Mouse (Mus musculus): ENCODE measurements around the gene Arhgap8. TPM values are rescaled to one million over a fixed set of nuclear protein-coding genes. Genes with fewer than 3 reads are reported as not detected.

The Arhgap8 gene
- total and polyA plus RNA-seq, 3 experiments, result 0.08 TPM; not detected in 2

GRCm38 (mm10) chr15:84800132-84800531, 80.3 kb downstream of the Arhgap8 start:
- DNase-seq (ENCODE audit: extremely low read depth), result no peak
- H3K27me3 ChIP-seq (replicated peaks), result no peaks in the 10 kb centered on the region
- H3K9ac ChIP-seq (ENCODE audit: insufficient read depth, low read depth), result no peak overlapping the region
- H3K4me2 ChIP-seq (ENCODE audit: insufficient read depth, low read depth, poor library complexity, severe bottlenecking), result no peak overlapping the region
- no peak overlapping the region for H3K27ac ChIP-seq (ENCODE audit: insufficient read depth, low read depth)
- dilution Hi-C loops (cut with MboI; ENCODE audit: extremely low pct_ligation_motif_present, extremely low pct_unique_long_range_greater_than_20kb, low sequenced_read_pairs) (no loop called here), in situ Hi-C loops (cut with MboI; ENCODE audit: low pct_ligation_motif_present, low pct_unique_long_range_greater_than_20kb, low sequenced_read_pairs) (no loop called here)
- H3K79me2 ChIP-seq (replicated peaks; ENCODE audit: control insufficient read depth, extremely low read depth, insufficient read depth, poor library complexity, severe bottlenecking), result no peaks in the 10 kb centered on the region
- H3K4me3 ChIP-seq (replicated peaks in 1 of 3; ENCODE audit: low read depth in 2 of 3, low read length in 2 of 3, poor library complexity in 1 of 3), result no peak overlapping the region
- H3K36me3 ChIP-seq (replicated peaks in 1 of 2; ENCODE audit: control insufficient read depth in 1 of 2, insufficient read depth in 1 of 2, low read length in 1 of 2), result peaks cover 18 to 89% of the 10 kb centered on the region in 2 experiments
- no peak for TF ChIP-seq E2F4 (IDR thresholded peaks at IDR 0.05; ENCODE audit: insufficient replicate concordance, low read depth, low read length)
- TF ChIP-seq ETS1 (conservative IDR thresholded peaks at IDR 0.05; ENCODE audit: low read depth, low read length), result no peak
- peak; percentile 41 for TF ChIP-seq SMC3 (IDR thresholded peaks at IDR 0.05; ENCODE audit: low read depth, low read length)
- peak; percentile 42 for TF ChIP-seq RAD21 (IDR thresholded peaks at IDR 0.05; ENCODE audit: low read depth, low read length)
- peak in 1 of 2 experiments; percentile 58; a peak in 2 of 4 replicates for TF ChIP-seq CTCF (conservative IDR thresholded peaks at IDR 0.05 in 1 of 2, IDR thresholded peaks at IDR 0.05 in 1 of 2; ENCODE audit: low read depth in 2 of 2, low read length in 2 of 2)
- H3K4me1 ChIP-seq (ENCODE audit: control insufficient read depth in 1 of 2, insufficient read depth in 2 of 2), result peaks cover 0 to 4% of the 10 kb centered on the region in 2 experiments; a peak in 1 of 4 replicates
- peaks cover 10% of the 10 kb centered on the region for H3K9me3 ChIP-seq (replicated peaks; ENCODE audit: low read length)

DNA sequence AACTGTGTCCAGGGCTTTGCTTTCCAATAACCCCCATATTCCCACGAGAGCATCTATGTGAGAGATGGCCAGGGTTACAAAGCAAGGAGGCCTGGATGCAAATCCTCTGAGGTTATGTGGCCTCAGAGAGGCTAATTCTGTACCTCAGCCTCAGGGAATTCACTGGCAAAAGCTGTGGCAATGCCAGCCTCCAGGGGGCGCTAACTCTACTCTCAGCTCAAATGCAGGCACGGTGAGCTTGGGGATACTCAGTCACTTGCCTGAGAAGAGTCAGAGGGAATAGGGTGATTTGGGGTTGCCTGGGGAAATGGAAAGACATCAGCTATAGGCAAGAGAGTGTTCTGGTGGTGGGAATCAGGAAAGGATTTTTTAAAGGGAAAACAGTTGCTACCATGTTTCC, 83.8 kb downstream of the Arhgap8 start:
- Histone ChIP-seq H3K9me3 (replicated peaks; ENCODE audit: low read length) (peaks cover 6% of the 10 kb centered on the region), H3K4me1 (ENCODE audit: control insufficient read depth in 1 of 2, insufficient read depth in 2 of 2) (no peaks in the 10 kb centered on the region), H3K27me3 (replicated peaks) (no peaks in the 10 kb centered on the region), H3K27ac (ENCODE audit: insufficient read depth, low read depth) (no peak overlapping the region), H3K4me3 (replicated peaks in 1 of 3; ENCODE audit: low read depth in 2 of 3, low read length in 2 of 3, poor library complexity in 1 of 3) (no peak overlapping the region), H3K9ac (ENCODE audit: insufficient read depth, low read depth) (no peak overlapping the region), H3K4me2 (ENCODE audit: insufficient read depth, low read depth, poor library complexity, severe bottlenecking) (no peak overlapping the region), H3K36me3 (replicated peaks in 1 of 2; ENCODE audit: control insufficient read depth in 1 of 2, insufficient read depth in 1 of 2, low read length in 1 of 2) (peaks cover 10 to 89% of the 10 kb centered on the region in 2 experiments), H3K79me2 (replicated peaks; ENCODE audit: control insufficient read depth, extremely low read depth, insufficient read depth, poor library complexity, severe bottlenecking) (no peaks in the 10 kb centered on the region)
- no peak for TF ChIP-seq JUND (conservative IDR thresholded peaks at IDR 0.05; ENCODE audit: low read depth, low read length)
- TF ChIP-seq CTCF (conservative IDR thresholded peaks at IDR 0.05 in 1 of 2, IDR thresholded peaks at IDR 0.05 in 1 of 2; ENCODE audit: low read depth in 2 of 2, low read length in 2 of 2), result peak; percentile 52 to 65
- TF ChIP-seq NELFE (IDR thresholded peaks at IDR 0.05; ENCODE audit: low read depth, low read length), result no peak
- TF ChIP-seq E2F4 (IDR thresholded peaks at IDR 0.05; ENCODE audit: insufficient replicate concordance, low read depth, low read length), result no peak
- peak; percentile 35 for TF ChIP-seq RAD21 (IDR thresholded peaks at IDR 0.05; ENCODE audit: low read depth, low read length)
- no peak for TF ChIP-seq IRF4 (IDR thresholded peaks at IDR 0.05; ENCODE audit: low read depth, low read length)
- TF ChIP-seq SMC3 (IDR thresholded peaks at IDR 0.05; ENCODE audit: low read depth, low read length), result peak; percentile 61
- in situ Hi-C loops (cut with MboI; ENCODE audit: low pct_ligation_motif_present, low pct_unique_long_range_greater_than_20kb, low sequenced_read_pairs), result no loop called here
- DNase-seq (ENCODE audit: extremely low read depth), result peak; percentile 35
- dilution Hi-C loops (cut with MboI; ENCODE audit: extremely low pct_ligation_motif_present, extremely low pct_unique_long_range_greater_than_20kb, low sequenced_read_pairs), result no loop called here

GRCm38 (mm10) chr15:84809275-84809952, 89.6 kb downstream of the Arhgap8 start:
- Histone ChIP-seq H3K4me1 (ENCODE audit: control insufficient read depth in 1 of 2, insufficient read depth in 2 of 2) (peaks cover 10 to 12% of the 10 kb centered on the region in 2 experiments), H3K4me3 (replicated peaks in 1 of 3; ENCODE audit: low read depth in 2 of 3, low read length in 2 of 3, poor library complexity in 1 of 3) (no peak overlapping the region), H3K27me3 (replicated peaks) (no peaks in the 10 kb centered on the region), H3K4me2 (ENCODE audit: insufficient read depth, low read depth, poor library complexity, severe bottlenecking) (no peak overlapping the region), H3K79me2 (replicated peaks; ENCODE audit: control insufficient read depth, extremely low read depth, insufficient read depth, poor library complexity, severe bottlenecking) (no peaks in the 10 kb centered on the region), H3K9me3 (replicated peaks; ENCODE audit: low read length) (peaks cover 4% of the 10 kb centered on the region), H3K9ac (ENCODE audit: insufficient read depth, low read depth) (no peak overlapping the region), H3K27ac (ENCODE audit: insufficient read depth, low read depth) (no peak overlapping the region), H3K36me3 (replicated peaks in 1 of 2; ENCODE audit: control insufficient read depth in 1 of 2, insufficient read depth in 1 of 2, low read length in 1 of 2) (peaks cover 4 to 51% of the 10 kb centered on the region in 2 experiments)
- TF ChIP-seq ZKSCAN1 (IDR thresholded peaks at IDR 0.05; ENCODE audit: borderline replicate concordance, low read depth, low read length), result no peak
- TF ChIP-seq TBP (conservative IDR thresholded peaks at IDR 0.05; ENCODE audit: low read depth, low read length), result no peak
- TF ChIP-seq ELF1 (IDR thresholded peaks at IDR 0.05; ENCODE audit: low read depth, low read length), result no peak
- TF ChIP-seq TCF12 (IDR thresholded peaks at IDR 0.05; ENCODE audit: low read depth, low read length), result no peak
- no peak for TF ChIP-seq CHD2 (IDR thresholded peaks at IDR 0.05; ENCODE audit: low read length)
- no peak for TF ChIP-seq POLR2AphosphoS2 (IDR thresholded peaks at IDR 0.05; ENCODE audit: low read depth, low read length)
- TF ChIP-seq MEF2A (IDR thresholded peaks at IDR 0.05; ENCODE audit: borderline replicate concordance, low read depth, low read length), result no peak
- no peak for TF ChIP-seq UBTF (IDR thresholded peaks at IDR 0.05; ENCODE audit: low read depth, low read length)
- no peak for TF ChIP-seq SMC3 (IDR thresholded peaks at IDR 0.05; ENCODE audit: low read depth, low read length)
- no peak for TF ChIP-seq BHLHE40 (IDR thresholded peaks at IDR 0.05; ENCODE audit: low read depth, low read length)
- in situ Hi-C loops (cut with MboI; ENCODE audit: low pct_ligation_motif_present, low pct_unique_long_range_greater_than_20kb, low sequenced_read_pairs) (no loop called here), dilution Hi-C loops (cut with MboI; ENCODE audit: extremely low pct_ligation_motif_present, extremely low pct_unique_long_range_greater_than_20kb, low sequenced_read_pairs) (no loop called here)
- no peak for DNase-seq (ENCODE audit: extremely low read depth)
